Mouse (Mus musculus) liver, embryonic 16.5 days (tissue): Measurements from ENCODE around the gene Bcl9l. TPM values are rescaled to one million over a fixed set of nuclear protein-coding genes. Genes with fewer than 3 reads are reported as not detected.

Experiments
- ATAC-seq: fragments of 200-750 bp; cut with Nextera tagmentation; 2 replicates; pipeline ENCODE4 v1.8.0; 2017; ENCODE audit warnings: low read depth, mild to moderate bottlenecking, moderate number of reproducible peaks, moderate library complexity
- H3K27ac ChIP-seq: fragments of 300-500 bp; sonication (generic); 2 replicates; pipeline ENCODE4 v1.5.1; 2014; ENCODE audit warnings: mild to moderate bottlenecking, low read length
- H3K27me3 ChIP-seq: fragments of 300-500 bp; sonication (generic); 2 replicates; pipeline ENCODE4 v1.6.1; 2014; ENCODE audit warnings: low read depth, low read length, mixed read lengths; ENCODE audit not compliant: control insufficient read depth, insufficient read depth
- H3K36me3 ChIP-seq: fragments of 300-500 bp; sonication (generic); 2 replicates; pipeline ENCODE4 v1.6.1; 2014; ENCODE audit warnings: mild to moderate bottlenecking; ENCODE audit not compliant: control insufficient read depth, insufficient read depth
- H3K4me1 ChIP-seq: fragments of 300-500 bp; sonication (generic); 2 replicates; pipeline ENCODE4 v1.6.1; 2014; ENCODE audit warnings: low read depth, low read length, mixed read lengths; ENCODE audit not compliant: control insufficient read depth
- H3K4me2 ChIP-seq: fragments of 300-500 bp; sonication (generic); 2 replicates; pipeline ENCODE4 v1.6.1; 2014; ENCODE audit warnings: low read depth, low read length, mixed read lengths
- H3K4me3 ChIP-seq: fragments of 300-500 bp; sonication (generic); 2 replicates; pipeline ENCODE4 v1.5.1; 2014; ENCODE audit warnings: low read depth, mild to moderate bottlenecking, low read length
- H3K9ac ChIP-seq: fragments of 300-500 bp; sonication (generic); 2 replicates; pipeline ENCODE4 v1.6.1; 2014; ENCODE audit warnings: low read depth, low read length
- H3K9me3 ChIP-seq: fragments of 300-500 bp; sonication (generic); replicated peaks from 2 replicates; pipeline ENCODE4 v1.6.1; 2016; ENCODE audit warnings: low read length; ENCODE audit not compliant: control insufficient read depth
- WGBS: fragments of 180-500 bp; shearing (Covaris S2); extraction: QIAGEN DNeasy Blood & Tissue Kit; methylation state at CpG from one replicate; pipeline ENCODE4 v1.1.7; 2014; ENCODE audit not compliant: insufficient replicate concordance; 5-methylcytosine and 5-hydroxymethylcytosine counted together
- polyA plus RNA-seq: library from polyadenylated mRNA; unstranded; fragments of >200 nt; fragmentation: Nextera tagmentation; extraction: Ambion mirVana; gene quantifications from 2 replicates; pipeline ENCODE4 v1.2.1, GENCODE M21; 2015

Gene Bcl9l
- polyA plus RNA-seq, 1 experiment from 2014 or later: 2.2 TPM

DNA sequence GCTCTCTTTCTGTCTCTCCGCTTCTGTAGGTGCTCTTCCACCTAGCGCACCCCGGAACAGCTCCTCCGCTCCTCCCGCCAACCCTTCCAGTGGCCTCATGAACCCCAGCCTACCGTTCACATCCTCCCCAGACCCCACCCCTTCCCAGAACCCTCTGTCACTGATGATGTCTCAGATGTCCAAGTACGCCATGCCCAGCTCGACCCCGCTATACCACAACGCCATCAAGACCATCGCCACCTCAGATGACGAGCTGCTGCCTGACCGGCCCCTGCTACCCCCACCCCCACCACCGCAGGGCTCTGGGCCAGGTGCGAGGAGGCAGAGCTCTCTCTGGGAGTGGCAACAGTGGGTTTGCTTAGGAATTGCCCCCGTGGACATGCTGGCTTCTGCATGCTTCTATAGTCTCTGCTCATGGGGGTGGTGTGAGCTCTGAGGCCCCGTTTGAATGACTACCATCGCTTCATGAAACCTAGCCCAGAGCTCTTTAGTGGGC lies 25.5 kb downstream of the Bcl9l start:
- Histone ChIP-seq H3K27me3 (no peaks in the 10 kb centered on the region), H3K4me3 (no peak overlapping the region), H3K36me3 (no peaks in the 10 kb centered on the region), H3K4me1 (peaks cover 23% of the 10 kb centered on the region), H3K9me3 (no peaks in the 10 kb centered on the region), H3K4me2 (no peak overlapping the region), H3K27ac (no peak overlapping the region), H3K9ac (no peak overlapping the region)
- 73% methylated on average over 17 of the region's 18 CpGs for WGBS
- no peak for ATAC-seq

DNA sequence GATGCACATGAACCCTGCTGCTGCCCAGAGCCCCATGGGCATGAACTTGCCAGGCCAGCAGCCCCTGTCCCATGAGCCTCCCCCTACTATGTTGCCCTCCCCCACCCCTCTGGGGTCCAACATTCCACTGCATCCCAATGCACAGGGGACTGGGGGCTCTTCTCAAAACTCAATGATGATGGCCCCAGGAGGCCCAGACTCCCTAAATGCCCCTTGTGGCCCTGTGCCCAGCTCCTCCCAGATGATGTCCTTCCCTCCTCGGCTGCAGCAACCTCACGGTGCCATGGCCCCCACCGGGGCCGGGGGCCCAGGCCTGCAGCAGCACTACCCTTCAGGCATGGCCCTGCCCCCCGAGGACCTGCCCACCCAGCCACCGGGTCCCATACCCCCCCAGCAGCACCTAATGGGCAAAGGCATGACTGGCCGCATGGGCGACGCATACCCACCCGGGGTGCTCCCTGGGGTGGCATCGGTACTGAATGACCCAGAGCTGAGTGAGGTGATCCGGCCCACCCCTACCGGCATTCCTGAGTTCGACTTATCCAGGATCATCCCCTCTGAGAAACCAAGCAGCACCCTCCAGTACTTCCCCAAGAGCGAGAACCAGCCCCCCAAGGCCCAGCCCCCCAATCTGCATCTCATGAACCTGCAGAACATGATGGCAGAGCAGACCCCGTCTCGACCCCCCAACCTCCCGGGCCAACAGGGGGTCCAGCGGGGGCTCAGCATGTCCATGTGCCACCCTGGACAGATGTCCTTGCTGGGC lies 26.3 kb downstream of the Bcl9l start:
- Histone ChIP-seq H3K9me3 (no peaks in the 10 kb centered on the region), H3K4me1 (peaks cover 26% of the 10 kb centered on the region), H3K36me3 (no peaks in the 10 kb centered on the region), H3K27me3 (no peaks in the 10 kb centered on the region), H3K27ac (no peak overlapping the region), H3K4me3 (no peak overlapping the region), H3K9ac (no peak overlapping the region), H3K4me2 (peak overlapping the region; percentile 70; the same call in 1 of the 2 replicates)
- WGBS: 72% methylated on average over 19 of the region's 19 CpGs
- ATAC-seq: no peak

DNA sequence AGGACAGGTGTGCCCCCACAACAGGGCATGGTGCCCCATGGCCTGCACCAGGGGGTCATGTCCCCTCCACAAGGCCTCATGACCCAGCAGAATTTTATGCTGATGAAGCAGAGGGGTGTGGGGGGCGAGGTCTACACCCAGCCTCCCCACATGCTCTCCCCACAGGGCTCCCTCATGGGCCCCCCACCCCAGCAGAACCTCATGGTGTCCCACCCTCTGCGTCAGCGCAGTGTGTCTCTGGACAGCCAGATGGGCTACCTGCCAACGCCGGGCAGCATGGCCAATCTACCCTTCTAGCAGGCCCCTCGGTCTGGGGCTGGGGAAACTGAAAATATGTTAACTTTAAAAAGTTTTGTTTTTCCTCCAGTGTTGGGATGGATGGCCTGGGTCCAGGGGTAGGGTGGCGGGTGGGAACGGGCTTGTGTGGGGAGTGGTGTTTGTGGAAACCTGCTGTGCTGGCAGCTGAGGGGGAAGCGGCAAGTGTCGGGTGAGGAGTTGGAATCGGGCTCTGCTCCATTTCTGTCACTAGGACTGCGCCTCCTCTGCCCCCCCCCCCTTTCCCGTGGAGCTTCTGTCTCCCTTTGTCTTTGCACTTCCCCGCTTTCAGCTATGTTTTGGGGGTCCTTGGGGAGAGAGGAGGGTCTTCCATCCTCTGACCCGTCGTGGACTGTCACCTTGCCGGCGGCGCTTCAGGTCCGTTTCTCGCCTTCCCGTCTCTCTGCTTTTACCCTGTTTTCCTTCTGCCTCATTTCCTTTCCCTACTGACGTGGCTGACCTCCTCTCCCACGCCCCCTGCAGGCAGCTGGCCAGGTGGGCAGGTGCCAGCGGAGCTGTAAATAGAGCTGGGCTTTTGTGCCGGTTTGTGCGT lies 27.1 kb downstream of the Bcl9l start:
- Histone ChIP-seq H3K27me3 (no peaks in the 10 kb centered on the region), H3K36me3 (no peaks in the 10 kb centered on the region), H3K4me3 (peak overlapping the region; percentile 54), H3K9me3 (no peaks in the 10 kb centered on the region), H3K9ac (peak overlapping the region; percentile 42), H3K27ac (no peak overlapping the region), H3K4me2 (peak overlapping the region; percentile 70), H3K4me1 (peaks cover 26% of the 10 kb centered on the region)
- WGBS: 12% methylated on average over 27 of the region's 27 CpGs
- ATAC-seq: no peak

DNA sequence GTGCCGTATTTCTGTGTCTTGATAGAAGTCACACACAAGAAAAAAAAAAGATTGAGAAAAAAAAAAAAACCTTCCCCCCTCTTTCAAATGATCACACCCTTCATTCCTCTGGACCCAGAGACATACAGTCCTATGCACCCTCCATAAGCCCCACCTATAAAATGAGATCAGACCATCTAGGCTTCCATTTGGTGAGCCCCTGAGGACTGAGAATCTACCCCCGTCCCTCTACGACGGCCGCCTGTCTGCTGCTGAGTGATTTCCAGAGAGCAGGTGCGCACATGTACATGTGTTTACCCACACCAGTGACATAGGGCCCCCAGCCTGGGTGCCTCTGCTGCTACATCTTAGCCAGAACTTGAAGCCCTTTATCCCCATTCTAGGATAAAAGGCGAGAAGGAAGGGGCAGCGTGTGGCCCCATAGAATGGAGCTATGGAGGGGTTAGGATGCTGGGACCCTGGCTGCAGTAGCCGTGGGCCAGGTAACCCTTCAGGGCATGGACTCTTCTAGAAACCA lies 27.8 kb downstream of the Bcl9l start:
- peak overlapping the region; percentile 54 for H3K4me3 ChIP-seq
- 34% methylated on average over 9 of the region's 9 CpGs for WGBS
- no peaks in the 10 kb centered on the region for H3K36me3 ChIP-seq
- peaks cover 28% of the 10 kb centered on the region for H3K4me1 ChIP-seq
- H3K27me3 ChIP-seq: no peaks in the 10 kb centered on the region
- ATAC-seq: no peak
- no peak overlapping the region for H3K27ac ChIP-seq
- peak overlapping the region; percentile 70 for H3K4me2 ChIP-seq
- H3K9me3 ChIP-seq: no peaks in the 10 kb centered on the region
- H3K9ac ChIP-seq: no peak overlapping the region; the same call in 1 of the 2 replicates

DNA sequence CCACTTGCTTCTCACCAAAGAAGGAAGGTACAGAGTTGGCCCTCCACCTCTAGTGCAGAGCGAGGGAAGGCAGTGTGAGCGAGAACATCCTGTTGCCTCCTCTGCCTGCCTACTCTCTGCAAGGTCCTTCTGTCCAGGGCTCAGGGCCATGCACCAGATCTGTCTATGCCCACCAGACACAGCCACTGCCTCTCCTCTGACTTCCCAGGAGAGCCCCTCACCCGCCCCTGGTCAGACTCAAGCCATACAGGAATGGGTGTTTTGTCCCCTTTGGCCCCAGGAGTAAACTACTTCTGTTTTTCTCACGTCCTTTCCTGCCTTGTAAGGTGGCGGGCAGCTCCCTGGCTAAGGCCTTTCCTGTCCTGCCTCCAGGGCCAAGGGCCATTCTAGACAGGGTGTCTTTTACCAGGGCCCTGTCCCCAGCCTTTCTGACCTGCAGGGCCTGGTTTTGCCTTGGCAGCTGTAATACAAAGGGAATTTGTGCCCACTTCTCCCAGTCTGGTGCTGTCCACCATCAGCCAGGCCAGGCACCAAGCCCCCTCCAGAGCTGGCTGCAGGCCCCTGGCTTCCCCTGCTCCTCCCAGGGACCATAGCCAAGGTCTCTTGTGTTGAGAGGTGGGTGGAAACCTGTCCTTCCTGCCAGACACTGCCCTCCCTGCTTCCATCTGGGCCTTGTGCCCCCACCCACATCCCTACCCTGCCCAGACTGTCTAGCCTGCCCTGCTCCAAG lies 28.4 kb downstream of the Bcl9l start:
- Histone ChIP-seq H3K9ac (no peak overlapping the region), H3K4me1 (peaks cover 32% of the 10 kb centered on the region), H3K27ac (0 out of 2 replicates have a peak overlapping the region, but pooled peaks have one; percentile 8), H3K9me3 (no peaks in the 10 kb centered on the region), H3K27me3 (no peaks in the 10 kb centered on the region), H3K36me3 (no peaks in the 10 kb centered on the region), H3K4me3 (no peak overlapping the region), H3K4me2 (no peak overlapping the region)
- ATAC-seq: no peak
- 50% methylated on average over 5 of the region's 5 CpGs for WGBS

DNA sequence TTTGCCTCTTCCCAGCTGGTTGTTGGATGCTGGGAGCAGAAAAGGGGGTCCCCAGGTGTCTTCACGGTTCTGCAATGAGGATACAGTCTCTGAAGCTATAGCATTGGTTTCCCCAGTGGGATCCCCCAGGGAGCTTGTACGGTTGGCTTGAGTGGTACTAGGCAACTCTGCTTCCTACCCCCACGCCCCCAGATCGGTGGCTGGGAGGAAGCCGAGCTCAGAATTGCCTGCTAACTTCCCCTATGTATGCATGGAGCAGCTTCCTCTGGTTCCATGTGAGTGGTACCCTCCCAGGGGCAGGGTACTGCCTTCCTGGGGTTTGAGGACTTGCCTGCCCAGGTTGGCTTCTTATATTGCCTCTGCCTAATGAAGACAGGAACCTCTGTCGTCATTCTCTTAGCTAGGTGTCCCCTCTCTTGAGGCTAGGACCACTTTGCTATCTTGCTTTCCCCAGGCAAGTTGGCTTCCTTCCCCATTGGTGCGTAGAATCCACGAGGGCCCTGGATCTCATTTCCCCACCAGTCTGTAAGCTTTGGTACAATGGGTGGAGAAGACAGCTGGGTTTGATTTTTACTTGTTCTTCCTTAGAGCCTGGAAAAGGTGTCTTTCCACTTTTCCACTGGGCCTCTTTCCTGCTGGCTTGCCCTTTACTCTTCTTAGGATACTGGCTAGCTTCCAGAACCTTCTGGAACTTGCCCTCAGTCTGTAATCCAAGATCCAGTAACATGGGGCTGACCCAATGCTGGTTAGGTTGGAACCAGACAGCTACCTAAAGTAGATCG lies 29.5 kb downstream of the Bcl9l start:
- Histone ChIP-seq H3K36me3 (no peaks in the 10 kb centered on the region), H3K27me3 (no peaks in the 10 kb centered on the region), H3K4me1 (peaks cover 32% of the 10 kb centered on the region), H3K9ac (no peak overlapping the region), H3K4me3 (no peak overlapping the region), H3K27ac (no peak overlapping the region), H3K4me2 (no peak overlapping the region), H3K9me3 (no peaks in the 10 kb centered on the region)
- 28% methylated on average over 9 of the region's 9 CpGs for WGBS
- no peak for ATAC-seq

DNA sequence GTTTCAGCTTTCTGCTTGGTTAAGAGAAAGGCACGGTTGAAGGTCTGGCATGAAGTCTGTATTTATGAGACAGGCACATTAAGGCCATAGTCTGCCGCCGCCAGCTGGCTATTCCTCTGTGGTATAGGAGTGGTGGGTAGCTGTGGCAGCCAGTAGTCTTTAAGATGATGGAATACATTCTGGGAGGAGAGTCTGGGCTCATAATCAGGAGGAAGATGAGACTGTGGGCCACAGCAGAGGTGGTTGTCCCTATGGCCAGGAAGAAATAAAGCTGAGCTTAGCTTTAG lies 30.0 kb downstream of the Bcl9l start:
- ATAC-seq: no peak
- Histone ChIP-seq H3K4me2 (no peak overlapping the region), H3K9me3 (no peaks in the 10 kb centered on the region), H3K27ac (no peak overlapping the region), H3K36me3 (no peaks in the 10 kb centered on the region), H3K4me3 (no peak overlapping the region), H3K9ac (no peak overlapping the region), H3K27me3 (no peaks in the 10 kb centered on the region), H3K4me1 (peaks cover 32% of the 10 kb centered on the region)
- 78% methylated on average over 3 of the region's 3 CpGs for WGBS

DNA sequence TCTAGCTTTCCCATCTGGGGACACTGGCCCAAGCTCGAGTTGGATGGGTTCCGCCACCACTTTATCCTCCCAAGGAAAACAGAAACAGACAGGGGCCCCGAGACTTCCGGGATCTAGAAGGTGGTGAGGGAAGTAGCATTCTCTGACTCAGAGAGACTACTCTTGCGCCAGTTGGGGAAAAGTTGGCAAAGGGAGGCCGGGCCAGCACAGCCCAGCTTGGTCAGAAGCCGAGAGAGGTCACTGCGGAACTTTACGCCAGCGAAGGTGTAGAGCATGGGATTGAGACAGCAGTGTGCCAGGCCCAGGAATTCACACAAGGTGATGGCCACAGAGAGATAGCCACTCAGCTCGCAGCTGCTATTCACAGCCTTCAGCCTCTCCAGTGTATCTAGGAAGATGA lies 30.5 kb downstream of the Bcl9l start:
- WGBS: 69% methylated on average over 11 of the region's 11 CpGs
- Histone ChIP-seq H3K36me3 (no peaks in the 10 kb centered on the region), H3K27ac (no peak overlapping the region), H3K4me1 (peaks cover 32% of the 10 kb centered on the region), H3K4me3 (no peak overlapping the region), H3K27me3 (no peaks in the 10 kb centered on the region), H3K9ac (no peak overlapping the region), H3K9me3 (no peaks in the 10 kb centered on the region), H3K4me2 (no peak overlapping the region)
- no peak for ATAC-seq
